Mouse (Mus musculus): Measurements from ENCODE around the gene Grap.

GRCm38 (mm10) chr11:61618131-61618530 is 34.9 kb upstream of the Grap start:
- TF ChIP-seq CTCF (IDR thresholded peaks at IDR 0.05; ENCODE audit: control insufficient read depth, insufficient read depth, insufficient read length) (no peak), USF1 (IDR thresholded peaks at IDR 0.05; ENCODE audit: low read depth) (no peak), CEBPB (IDR thresholded peaks at IDR 0.05; ENCODE audit: low read depth) (no peak), MYOG (IDR thresholded peaks at IDR 0.05; ENCODE audit: control insufficient read depth, extremely low read depth, insufficient read length) (no peak)
